Mouse (Mus musculus): ENCODE data around the gene Ttc34. TPM values are rescaled to one million over a fixed set of nuclear protein-coding genes. Genes with fewer than 3 reads are reported as not detected.

Gene Ttc34
- under 1 TPM; 0.38 to 0.63 (median 0.46) TPM for total RNA-seq (2022)

GRCm38 (mm10) chr4:154837170-154837569 lies at the start of gene Ttc34:
TSS of gene Ttc34 (plus strand) at chr4:154837459.
- no peak for DNase-seq

- no peak for DNase-seq
Observed at GRCm38 (mm10) chr4:154787960-154788702, 49.1 kb upstream of the Ttc34 start.

GRCm38 (mm10) chr4:154791894-154792293 lies 45.4 kb upstream of the Ttc34 start:
- no peak for DNase-seq

GRCm38 (mm10) chr4:154793499-154793898 lies 43.8 kb upstream of the Ttc34 start:
- DNase-seq = no peak

- DNase-seq = peak; percentile 13
Observed at GRCm38 (mm10) chr4:154797834-154798233, 39.4 kb upstream of the Ttc34 start.

- DNase-seq = no peak
Observed at GRCm38 (mm10) chr4:154800543-154800942, 36.7 kb upstream of the Ttc34 start.

- no peak for DNase-seq
Observed at GRCm38 (mm10) chr4:154802210-154802609, 35.0 kb upstream of the Ttc34 start.

GRCm38 (mm10) chr4:154825662-154826061 lies 11.6 kb upstream of the Ttc34 start:
- no peak for DNase-seq

GRCm38 (mm10) chr4:154826224-154826623 lies 11.0 kb upstream of the Ttc34 start:
- DNase-seq = no peak

- no peak for DNase-seq
Observed at GRCm38 (mm10) chr4:154827181-154827580, 10.1 kb upstream of the Ttc34 start.

- DNase-seq = no peak
Observed at GRCm38 (mm10) chr4:154827861-154828610, 9.2 kb upstream of the Ttc34 start.

GRCm38 (mm10) chr4:154831915-154832573 lies 5.2 kb upstream of the Ttc34 start:
- DNase-seq = no peak

- DNase-seq = no peak
Observed at GRCm38 (mm10) chr4:154836183-154836915, 910 bp upstream of the Ttc34 start.

GRCm38 (mm10) chr4:154838741-154839140 lies 1.5 kb downstream of the Ttc34 start:
- DNase-seq = no peak

- no peak for DNase-seq
Observed at GRCm38 (mm10) chr4:154839406-154839805, 2.1 kb downstream of the Ttc34 start.

- no peak for DNase-seq
Observed at GRCm38 (mm10) chr4:154852696-154853095, 15.4 kb downstream of the Ttc34 start.

GRCm38 (mm10) chr4:154853881-154854280 lies 16.6 kb downstream of the Ttc34 start:
- DNase-seq = no peak

- DNase-seq = no peak
Observed at GRCm38 (mm10) chr4:154854676-154855345, 17.6 kb downstream of the Ttc34 start.

GRCm38 (mm10) chr4:154855721-154856479 lies 18.6 kb downstream of the Ttc34 start:
- peak; percentile 64 for DNase-seq

GRCm38 (mm10) chr4:154856480-154856837 lies 19.2 kb downstream of the Ttc34 start:
- DNase-seq = no peak

GRCm38 (mm10) chr4:154856882-154857281 lies 19.6 kb downstream of the Ttc34 start:
- DNase-seq = no peak

Data from adrenal gland, adult 8-10 months (tissue).